Comparison of ENCODE assay signal across 21 mouse cellular contexts in genomic region chr10:19570716-19571115, GRCm38 (mm10). TPM values are rescaled to one million over a fixed set of nuclear protein-coding genes. Genes with fewer than 3 reads are reported as not detected.
DNase-seq lines count a peak whose midpoint lies in the region; TF ChIP-seq lines count a peak whose summit lies in the region.
"Had no signal": no experiment of that assay in that cellular context is flagged by ENCODE, and none has a peak within 500 bp of the region (broad histone marks: within the 10 kb centered on the region; RNA-seq: fewer than 3 reads in every experiment).

No protein-coding gene starts in this region.

- H3K9me3 ChIP-seq in megakaryocyte, embryonic 14.5 days: no peaks in the 10 kb centered on the region
- H3K9me3 ChIP-seq: embryonic facial prominence, embryonic 10.5 days; midbrain, embryonic 10.5 days had no signal

- H3K4me1 ChIP-seq in brown adipose tissue, adult 24 weeks (ENCODE audit: control insufficient read depth, insufficient read depth, insufficient read length, low read length): peaks cover 18% of the 10 kb centered on the region
- peaks cover 28% of the 10 kb centered on the region for H3K4me1 ChIP-seq in megakaryocyte, embryonic 14.5 days
- H3K4me1 ChIP-seq: embryonic facial prominence, embryonic 10.5 days; midbrain, embryonic 10.5 days had no signal

- DNase-seq in gastrocnemius, adult 2 months: no peak
- no peak for DNase-seq in gastrocnemius, postnatal 10 days
- no peak for DNase-seq in layer of hippocampus, adult 2 months (ENCODE audit: low spot score in 2 of 2)
- no peak for DNase-seq in layer of hippocampus, adult 9-10 months (ENCODE audit: low spot score)
- DNase-seq in right cerebral cortex, postnatal 14 days: no peak
- no peak for DNase-seq in left cerebral cortex, postnatal 36 days (ENCODE audit: low spot score in 2 of 2)
- DNase-seq: adrenal gland, postnatal 10 days; cerebellum, postnatal 14 days; forebrain, postnatal 0 days; gastrocnemius, postnatal 25 days; heart, postnatal 10 days; lung, adult 2 months; thymus, postnatal 4 days had no signal

- no peaks in the 10 kb centered on the region for H3K27me3 ChIP-seq in megakaryocyte, embryonic 14.5 days (replicated peaks)
- H3K27me3 ChIP-seq: CH12.LX had no signal

- no peak overlapping the region for H3K4me3 ChIP-seq in gastrocnemius, adult 2 months
- no peak overlapping the region for H3K4me3 ChIP-seq in layer of hippocampus, adult 2 months
- H3K4me3 ChIP-seq in brown adipose tissue, adult 24 weeks (ENCODE audit: insufficient read depth, low read depth, low read length): no peak overlapping the region
- peak overlapping the region; percentile 75 for H3K4me3 ChIP-seq in megakaryocyte, embryonic 14.5 days (replicated peaks)
- H3K4me3 ChIP-seq: embryonic facial prominence, embryonic 10.5 days; midbrain, embryonic 10.5 days had no signal

- no peak for TF ChIP-seq CTCF in gastrocnemius, adult 2 months (IDR thresholded peaks at IDR 0.05)
- no peak for TF ChIP-seq CTCF in layer of hippocampus, adult 2 months (conservative IDR thresholded peaks at IDR 0.05)

- intact Hi-C loops in gastrocnemius, adult 2 months (cut with DNase I): no loop called here
- intact Hi-C loops in left cerebral cortex, postnatal 36 days (cut with DNase I): no loop called here

- no peaks in the 10 kb centered on the region for H3K36me3 ChIP-seq in megakaryocyte, embryonic 14.5 days (replicated peaks; ENCODE audit: low read length)
- H3K36me3 ChIP-seq: embryonic facial prominence, embryonic 10.5 days; midbrain, embryonic 10.5 days had no signal

- peak overlapping the region; percentile 82 for H3K27ac ChIP-seq in gastrocnemius, adult 2 months
- 0 out of 2 replicates have a peak overlapping the region, but pooled peaks have one; percentile 40 for H3K27ac ChIP-seq in layer of hippocampus, adult 2 months
- peak overlapping the region; percentile 88 for H3K27ac ChIP-seq in brown adipose tissue, adult 24 weeks (replicated peaks; ENCODE audit: low read depth, low read length)
- H3K27ac ChIP-seq: embryonic facial prominence, embryonic 10.5 days; midbrain, embryonic 10.5 days had no signal

RNA-seq across cellular contexts. Expression of gene Ifngr1, which starts 21.0 kb away (rescaled TPM):
- 10 to 100 TPM; 25.4 to 31.8 TPM for total RNA-seq in gastrocnemius, adult 2 months (2021)
- 10 to 100 TPM; 31.6 to 34.7 TPM for total RNA-seq in gastrocnemius, postnatal 10 days (2021)
- 10 to 100 TPM; 17.9 to 21.6 TPM for total RNA-seq in layer of hippocampus, adult 2 months (2021)
- polyA plus RNA-seq in brown adipose tissue, adult 24 weeks (2012; ENCODE audit: insufficient read depth, insufficient read length, missing spikeins): 46.2 and 88.9 TPM in 2 replicates
- polyA plus RNA-seq in megakaryocyte, embryonic 14.5 days (2012; ENCODE audit: insufficient read depth, low replicate concordance): 7.1 TPM in 1 of 2 replicates, not detected in the other
- total RNA-seq in left cerebral cortex, postnatal 36 days (2021): 10 to 100 TPM; 19.5 to 20.6 TPM

RNA-seq across cellular contexts. Expression of gene Il22ra2, which starts 51.1 kb away (rescaled TPM):
- not detected for total RNA-seq in gastrocnemius, adult 2 months (2021)
- not detected for total RNA-seq in gastrocnemius, postnatal 10 days (2021)
- total RNA-seq in layer of hippocampus, adult 2 months (2021): not detected
- 0.46 TPM in 1 of 2 replicates, not detected in the other for polyA plus RNA-seq in brown adipose tissue, adult 24 weeks (2012; ENCODE audit: insufficient read depth, insufficient read length, missing spikeins)
- polyA plus RNA-seq in megakaryocyte, embryonic 14.5 days (2012; ENCODE audit: insufficient read depth, low replicate concordance): not detected in 2 replicates
- total RNA-seq in left cerebral cortex, postnatal 36 days (2021): not detected
- total RNA-seq: forebrain, postnatal 0 days; gastrocnemius, postnatal 25 days; heart, postnatal 10 days; layer of hippocampus, adult 8-10 months; left cerebral cortex, postnatal 10 days had no signal
- polyA plus RNA-seq: embryonic facial prominence, embryonic 10.5 days; forebrain, postnatal 0 days; kidney, embryonic 16.5 days; midbrain, embryonic 10.5 days had no signal
